Mouse (Mus musculus): ENCODE data around the gene Iqcd.

The Iqcd gene

GRCm38 (mm10) chr5:120571056-120571740 is 17.6 kb upstream of the Iqcd start:
- DNase-seq (ENCODE audit: low spot score): no peak

GRCm38 (mm10) chr5:120574469-120575063 is 14.2 kb upstream of the Iqcd start:
- DNase-seq (ENCODE audit: low spot score): no peak

- DNase-seq (ENCODE audit: low spot score): no peak
Observed at GRCm38 (mm10) chr5:120576781-120577301, 12.0 kb upstream of the Iqcd start.

GRCm38 (mm10) chr5:120577935-120578441 is 10.8 kb upstream of the Iqcd start:
- no peak for DNase-seq (ENCODE audit: low spot score)

GRCm38 (mm10) chr5:120578504-120579081 is 10.2 kb upstream of the Iqcd start:
- peak; percentile 58 for DNase-seq (ENCODE audit: low spot score)

GRCm38 (mm10) chr5:120579211-120579897 is 9.5 kb upstream of the Iqcd start:
- no peak for DNase-seq (ENCODE audit: low spot score)

- no peak for DNase-seq (ENCODE audit: low spot score)
Observed at GRCm38 (mm10) chr5:120579898-120580626, 8.8 kb upstream of the Iqcd start.

GRCm38 (mm10) chr5:120582002-120582401 is 6.8 kb upstream of the Iqcd start:
- peak; percentile 84 for DNase-seq (ENCODE audit: low spot score)

GRCm38 (mm10) chr5:120583511-120583910 is 5.3 kb upstream of the Iqcd start:
- DNase-seq (ENCODE audit: low spot score): no peak

- peak; percentile 47 for DNase-seq (ENCODE audit: low spot score)
Observed at GRCm38 (mm10) chr5:120584968-120585367, 3.8 kb upstream of the Iqcd start.

GRCm38 (mm10) chr5:120586741-120587615 is 1.8 kb upstream of the Iqcd start:
- peak; percentile 92 for DNase-seq (ENCODE audit: low spot score)

GRCm38 (mm10) chr5:120587616-120587926 is 1.2 kb upstream of the Iqcd start:
- DNase-seq (ENCODE audit: low spot score): peak; percentile 49

GRCm38 (mm10) chr5:120587940-120588568 is 762 bp upstream of the Iqcd start:
- no peak for DNase-seq (ENCODE audit: low spot score)

GRCm38 (mm10) chr5:120590356-120591010 is 1.7 kb downstream of the Iqcd start:
- DNase-seq (ENCODE audit: low spot score): no peak

GRCm38 (mm10) chr5:120592141-120592540 is 3.3 kb downstream of the Iqcd start:
- DNase-seq (ENCODE audit: low spot score): no peak

GRCm38 (mm10) chr5:120594485-120594884 is 5.7 kb downstream of the Iqcd start:
- no peak for DNase-seq (ENCODE audit: low spot score)

GRCm38 (mm10) chr5:120599625-120600024 is 10.8 kb downstream of the Iqcd start:
- no peak for DNase-seq (ENCODE audit: low spot score)

- peak; percentile 44 for DNase-seq (ENCODE audit: low spot score)
Observed at GRCm38 (mm10) chr5:120600946-120601668, 12.3 kb downstream of the Iqcd start.

GRCm38 (mm10) chr5:120602210-120602609 is 13.4 kb downstream of the Iqcd start:
- no peak for DNase-seq (ENCODE audit: low spot score)

All from yolk sac, embryonic 10.5 days (tissue).